Mouse (Mus musculus): Measurements from ENCODE around the gene Celsr2.
A peak's percentile ranks its signal among the peaks of the same experiment; 100 is the strongest.

Gene Celsr2

GRCm38 (mm10) chr3:108414857-108415830 is at the start of gene Celsr2:
TSS of gene Celsr2 (minus strand) at chr3:108415552.
- no peak for DNase-seq (ENCODE audit: low read depth)

GRCm38 (mm10) chr3:108458866-108459265 is 43.5 kb upstream of the Celsr2 start:
- DNase-seq (ENCODE audit: low read depth), result peak; percentile 54

DNA sequence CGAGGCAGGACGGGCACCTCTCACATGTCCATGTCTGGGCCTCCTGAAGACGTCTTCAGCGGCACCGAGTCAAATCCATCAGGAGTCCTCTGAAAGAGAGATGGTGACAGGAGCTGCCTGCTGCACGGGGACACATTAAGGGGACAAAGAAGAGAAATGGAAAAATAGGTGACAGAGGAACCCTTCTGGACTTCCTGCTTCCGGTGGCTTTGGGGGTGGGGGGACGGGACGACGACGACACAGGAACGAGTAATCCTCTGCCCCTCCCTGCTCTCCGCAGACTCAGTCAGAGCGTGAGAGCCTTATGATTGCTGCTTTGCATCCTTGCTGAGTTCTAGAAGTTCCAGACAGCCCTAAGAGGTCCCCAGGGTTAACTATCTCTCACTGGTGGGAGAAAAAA is 43.0 kb upstream of the Celsr2 start:
- peak; percentile 51 for DNase-seq (ENCODE audit: low read depth)

GRCm38 (mm10) chr3:108454172-108454571 is 38.8 kb upstream of the Celsr2 start:
- no peak for DNase-seq (ENCODE audit: low read depth)

DNA sequence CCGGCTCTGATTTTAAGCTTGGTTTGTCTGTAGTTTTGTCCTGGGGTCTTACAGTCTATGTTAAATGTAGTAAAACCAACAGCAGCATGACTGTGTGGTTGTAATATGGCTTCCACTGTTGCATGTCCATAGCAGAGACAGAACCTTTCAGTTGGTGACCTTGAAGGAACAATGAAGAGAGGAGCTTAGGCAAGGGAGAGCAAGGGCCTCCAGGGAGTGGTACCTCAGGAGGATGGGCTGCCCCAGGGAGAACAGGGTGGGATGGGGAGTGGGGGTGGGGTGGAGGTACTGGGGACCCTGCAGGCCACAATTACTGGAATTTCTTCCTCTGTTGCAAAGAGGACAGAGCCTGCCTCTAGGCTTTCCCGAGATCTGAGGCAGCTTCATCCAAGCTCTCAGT is 36.6 kb upstream of the Celsr2 start:
- no peak for DNase-seq (ENCODE audit: low read depth)

- no peak for DNase-seq (ENCODE audit: low read depth)
Measured at GRCm38 (mm10) chr3:108445366-108445705, 30.0 kb upstream of the Celsr2 start.

- DNase-seq (ENCODE audit: low read depth), result peak; percentile 92
Measured at GRCm38 (mm10) chr3:108444698-108445365, 29.5 kb upstream of the Celsr2 start, which contains the start of gene Sars. TSS of gene Sars (minus strand) at chr3:108445209.

- DNase-seq (ENCODE audit: low read depth), result peak; percentile 89
Measured at GRCm38 (mm10) chr3:108444029-108444428, 28.7 kb upstream of the Celsr2 start.

- no peak for DNase-seq (ENCODE audit: low read depth)
Measured at GRCm38 (mm10) chr3:108436380-108436714, 21.0 kb upstream of the Celsr2 start.

GRCm38 (mm10) chr3:108435701-108436379 is 20.5 kb upstream of the Celsr2 start:
- DNase-seq (ENCODE audit: low read depth), result no peak

DNA sequence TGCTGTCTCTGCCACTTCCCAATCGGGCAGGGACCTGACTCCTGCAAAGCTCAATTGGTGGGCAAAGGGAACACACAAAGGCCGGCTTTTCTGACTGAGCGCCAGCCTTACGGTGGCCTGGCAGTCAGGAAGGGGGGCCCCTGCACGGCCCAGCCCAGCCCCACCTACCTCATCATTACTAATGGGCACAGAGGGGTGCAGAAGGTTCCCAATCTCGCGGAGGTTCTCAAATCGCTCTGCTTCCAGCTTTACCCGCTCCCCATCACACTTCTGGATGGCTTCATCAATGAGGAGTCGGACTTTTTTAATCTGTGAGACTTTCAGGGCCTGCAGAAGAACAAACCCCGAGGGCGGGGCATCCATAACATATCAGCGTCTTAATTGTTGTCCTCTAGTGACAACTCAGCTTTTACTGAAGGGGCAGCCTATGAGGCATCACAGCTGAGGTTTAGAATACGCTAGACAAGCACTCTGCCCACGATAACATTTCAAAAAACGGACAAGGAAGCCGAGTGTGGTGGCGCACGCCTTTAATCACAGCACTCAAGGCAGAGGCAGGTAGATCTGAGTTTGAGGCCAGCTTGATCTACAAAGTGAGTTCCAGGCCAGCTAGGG is 18.6 kb upstream of the Celsr2 start:
- DNase-seq (ENCODE audit: low read depth), result no peak

DNA sequence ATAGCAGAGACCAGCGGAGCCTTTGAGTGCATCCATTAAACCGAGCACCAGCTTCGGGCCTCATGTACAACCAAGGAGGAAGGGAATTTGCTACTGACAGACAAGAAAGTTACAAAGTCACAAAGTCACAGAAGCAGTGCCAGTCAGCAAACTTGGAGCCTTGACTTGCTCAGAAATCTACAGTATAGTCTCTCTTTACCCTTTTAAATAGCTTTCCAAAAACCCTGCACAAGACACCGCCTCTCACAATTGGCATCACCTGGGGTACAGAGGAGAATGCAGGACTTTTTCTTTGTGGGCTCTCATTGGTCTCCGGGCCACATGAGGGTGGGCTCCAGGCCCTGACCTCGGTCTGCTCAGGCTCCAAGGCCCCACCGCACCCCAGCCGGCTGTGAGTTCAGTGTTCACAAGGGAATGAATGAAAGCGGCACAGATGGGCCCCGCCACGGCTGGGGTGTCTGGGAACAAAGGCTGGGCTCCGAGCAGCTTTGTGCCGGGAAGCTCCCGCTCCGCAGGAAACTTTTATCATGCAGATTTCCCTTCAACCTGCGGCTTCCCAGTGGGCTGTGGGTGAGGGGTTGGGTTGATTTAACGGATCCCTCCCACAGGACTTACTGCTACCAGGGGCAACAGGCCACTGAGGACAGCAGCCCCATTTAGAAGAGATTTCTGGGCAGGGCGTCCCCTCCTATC is 18.0 kb upstream of the Celsr2 start:
- no peak for DNase-seq (ENCODE audit: low read depth)

DNA sequence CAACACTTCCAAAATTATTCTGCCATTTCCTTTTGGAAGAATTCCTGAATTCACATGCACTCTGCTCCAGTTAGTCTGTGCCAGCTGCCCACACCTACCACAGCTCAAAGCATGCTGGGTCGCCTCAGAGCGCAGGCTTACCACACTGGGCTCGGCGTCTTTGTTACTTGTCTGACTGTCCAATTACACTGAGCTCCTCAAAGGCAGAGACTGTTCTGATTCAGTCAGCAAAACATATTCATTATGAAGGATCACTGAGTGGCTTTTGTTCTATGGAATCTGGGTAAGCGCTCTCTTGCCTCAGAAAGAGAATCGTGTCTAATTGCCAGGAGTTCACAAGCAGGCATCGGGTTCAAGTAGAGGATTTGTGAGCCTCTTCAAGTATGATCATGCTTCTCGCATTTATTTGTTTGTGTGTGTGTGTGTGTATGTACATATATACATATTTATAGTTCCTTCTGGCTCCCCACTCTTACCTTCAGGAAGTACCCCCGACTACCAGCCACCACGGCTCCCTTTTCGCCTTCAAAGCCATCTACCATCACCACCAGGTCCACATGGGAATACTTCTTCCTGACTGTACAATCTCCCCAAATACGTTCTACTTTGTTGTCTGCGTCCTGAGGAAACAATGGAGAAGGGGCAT is 17.3 kb upstream of the Celsr2 start:
- no peak for DNase-seq (ENCODE audit: low read depth)

GRCm38 (mm10) chr3:108425624-108426018 is 10.3 kb upstream of the Celsr2 start:
- DNase-seq (ENCODE audit: low read depth), result no peak

DNA sequence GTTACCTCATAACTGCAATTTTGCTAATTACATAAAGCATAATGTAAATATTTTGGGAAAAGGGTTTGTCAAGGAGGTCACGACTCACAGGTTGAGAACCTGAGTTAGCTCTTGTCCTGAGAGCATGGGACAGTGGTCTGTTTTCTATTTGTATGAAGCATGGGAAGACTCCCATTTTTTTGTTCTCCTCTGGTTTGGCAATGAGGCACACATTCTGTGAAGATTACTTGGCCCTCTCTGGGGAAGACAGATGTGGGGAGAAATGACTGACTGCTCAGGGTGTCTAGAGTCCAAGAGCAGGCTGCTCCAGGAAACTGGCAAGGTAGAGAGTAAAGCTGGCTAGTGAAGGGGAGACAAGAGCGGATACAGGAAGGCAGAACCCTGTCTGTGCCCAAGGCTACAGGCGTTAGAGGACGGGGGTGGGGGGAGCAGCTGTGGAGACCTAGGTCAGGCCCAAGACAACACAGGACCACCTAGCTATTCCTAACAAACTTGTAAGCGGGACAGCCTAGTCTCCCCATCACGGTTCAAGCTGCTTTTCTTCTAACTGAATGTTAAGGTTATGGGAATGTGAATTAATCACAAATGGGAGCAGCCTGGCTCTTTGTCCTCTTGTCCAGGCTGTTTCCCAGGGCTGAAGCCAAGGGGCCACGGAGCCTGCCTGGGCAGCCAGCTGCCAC is 9.7 kb upstream of the Celsr2 start:
- no peak for DNase-seq (ENCODE audit: low read depth)

DNA sequence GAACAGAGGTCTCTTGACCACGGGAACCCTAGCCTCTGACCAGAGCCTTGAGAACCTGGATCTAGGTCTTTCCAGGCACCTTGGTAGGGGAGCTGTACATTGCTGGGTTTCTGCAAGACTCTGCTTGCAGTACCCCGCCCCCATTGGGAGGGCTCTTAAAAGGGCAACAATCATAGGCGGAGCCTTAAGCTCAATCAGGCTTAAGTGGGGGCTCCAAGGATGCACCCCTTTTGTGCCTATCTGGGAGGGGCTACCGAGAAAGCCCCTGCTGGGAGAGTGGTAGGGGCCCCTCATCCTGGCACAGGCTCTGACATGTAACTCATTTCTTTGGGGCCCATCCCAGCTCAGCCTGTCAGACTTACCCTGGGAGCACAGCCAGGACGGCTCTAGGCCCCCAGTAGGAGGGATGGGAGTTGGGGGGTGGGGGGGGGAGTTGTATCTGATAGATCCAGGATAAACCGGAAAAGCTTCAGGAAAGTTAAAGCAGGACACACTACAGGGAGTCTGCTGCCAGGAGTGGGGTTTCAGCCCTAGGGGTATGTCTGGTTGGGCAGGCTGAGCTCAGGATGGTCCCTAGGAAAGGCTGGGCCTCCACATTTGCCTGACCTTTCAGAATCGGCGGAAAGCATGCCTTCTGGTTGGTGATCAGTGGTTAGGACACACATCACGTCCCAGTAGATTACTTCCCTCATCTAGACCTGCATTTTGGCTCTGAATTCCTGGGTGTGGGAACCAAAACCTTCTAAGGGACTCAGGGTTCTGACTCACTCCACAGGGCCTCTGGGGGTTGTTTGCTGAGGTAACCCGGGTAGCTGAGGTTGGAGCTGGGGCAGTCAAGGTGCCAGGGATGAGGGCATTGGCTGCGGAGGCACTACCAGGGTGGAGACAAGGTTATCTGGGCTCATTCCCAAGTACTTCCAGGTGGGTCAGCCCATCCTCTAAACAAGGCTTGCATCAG is 8.8 kb upstream of the Celsr2 start:
- DNase-seq (ENCODE audit: low read depth), result no peak

DNA sequence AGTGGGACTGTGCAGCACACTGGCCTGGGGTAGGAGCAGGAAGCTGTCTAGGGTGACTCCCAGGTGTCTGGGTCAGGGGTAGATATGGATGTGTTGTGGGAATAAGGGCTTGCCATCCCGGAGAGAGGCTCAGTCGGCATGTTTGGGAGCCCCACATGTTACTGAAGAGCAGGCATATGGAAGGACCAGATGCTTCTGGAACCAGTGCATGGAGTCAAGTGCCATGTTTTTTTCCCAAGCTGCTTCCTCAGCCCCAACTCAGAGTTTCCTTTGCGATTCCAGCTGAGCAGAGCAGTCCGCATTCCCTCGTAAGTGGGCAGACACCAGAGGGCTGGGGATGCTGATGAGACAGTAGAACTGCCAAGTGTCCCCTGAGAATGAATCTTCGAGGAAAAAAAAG is 7.7 kb upstream of the Celsr2 start:
- DNase-seq (ENCODE audit: low read depth), result no peak

- DNase-seq (ENCODE audit: low read depth), result no peak
Measured at GRCm38 (mm10) chr3:108415831-108416223, 475 bp upstream of the Celsr2 start.

GRCm38 (mm10) chr3:108413634-108414360 is 1.6 kb downstream of the Celsr2 start:
- DNase-seq (ENCODE audit: low read depth), result no peak
